Mouse (Mus musculus) kidney, postnatal 10 days (tissue): ENCODE measurements at regions not wholly inside any gene's neighbourhood (a gene's known extent, or its start where the extent isn't known, plus 50 kb on each side); places are given as distances from the start of the nearest gene placed in this dataset.

Source experiments
- DNase-seq: peaks from one replicate; pipeline ENCODE4 v3.0.0; 2021; ENCODE audit warnings: mixed read lengths

DNA sequence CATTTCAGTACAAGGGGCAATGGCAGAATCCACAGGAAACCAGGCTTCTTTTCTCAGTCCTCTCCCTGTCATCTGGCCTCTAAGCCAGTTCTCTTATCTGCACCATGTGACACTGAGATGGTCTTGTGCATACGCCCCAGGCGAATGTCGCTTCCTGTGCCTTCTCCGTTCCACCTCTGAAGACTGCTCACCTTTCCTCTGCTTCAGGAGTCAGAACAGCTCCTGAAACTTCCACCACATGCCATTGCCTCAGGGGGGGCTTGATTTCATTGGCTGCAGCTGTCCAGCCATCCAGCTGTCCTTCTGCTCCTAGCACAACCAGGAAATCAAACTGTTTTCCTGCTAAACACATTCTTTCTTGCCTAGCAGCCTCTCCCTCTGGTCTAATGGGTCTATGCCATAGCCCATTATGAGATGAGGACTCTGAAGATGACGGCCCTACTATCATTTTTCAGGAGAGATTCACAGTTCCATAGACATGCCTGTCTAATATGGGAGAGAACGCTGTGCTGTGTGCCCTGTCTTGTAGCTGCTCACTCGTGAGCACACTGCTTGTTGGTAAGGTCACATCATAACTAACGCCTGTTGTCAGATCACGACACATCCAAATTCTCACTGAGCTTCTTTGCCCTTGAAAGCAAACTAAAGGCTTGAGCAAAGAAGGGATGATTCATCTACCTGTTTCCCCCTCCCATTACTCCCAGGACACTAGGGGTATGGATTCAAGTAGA lies 129.9 kb upstream of the Fmo9 start:
- DNase-seq: no peak

- no peak for DNase-seq
These were observed 130.4 kb upstream of the Fmo9 start for GRCm38 (mm10) chr1:166812072-166812461.

DNA sequence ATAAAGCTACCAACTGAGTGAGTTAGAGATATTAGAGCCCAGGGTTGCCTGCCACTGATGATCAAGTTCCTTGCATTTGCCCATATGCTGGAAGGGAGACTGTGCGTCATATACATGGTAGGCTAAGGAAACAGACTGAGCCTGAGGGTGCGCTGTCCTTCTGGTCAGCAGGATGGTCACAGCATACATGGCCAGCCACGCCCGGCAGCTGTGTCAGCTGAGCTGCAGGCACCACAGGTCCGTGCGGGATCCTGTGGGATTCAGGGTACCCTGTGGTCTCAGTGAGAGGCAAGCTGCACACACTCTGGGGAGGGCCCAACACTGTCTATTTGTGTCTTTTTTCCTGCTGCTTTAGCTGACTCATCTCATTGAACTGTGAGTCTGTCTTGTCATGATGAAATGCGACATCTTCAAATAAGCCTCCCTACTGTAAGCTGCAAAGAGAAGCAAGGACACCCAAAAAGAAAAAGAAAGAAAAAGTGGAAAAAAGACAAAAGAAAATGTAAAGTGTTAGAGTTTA lies 131.3 kb upstream of the Fmo9 start:
- DNase-seq: no peak

DNA sequence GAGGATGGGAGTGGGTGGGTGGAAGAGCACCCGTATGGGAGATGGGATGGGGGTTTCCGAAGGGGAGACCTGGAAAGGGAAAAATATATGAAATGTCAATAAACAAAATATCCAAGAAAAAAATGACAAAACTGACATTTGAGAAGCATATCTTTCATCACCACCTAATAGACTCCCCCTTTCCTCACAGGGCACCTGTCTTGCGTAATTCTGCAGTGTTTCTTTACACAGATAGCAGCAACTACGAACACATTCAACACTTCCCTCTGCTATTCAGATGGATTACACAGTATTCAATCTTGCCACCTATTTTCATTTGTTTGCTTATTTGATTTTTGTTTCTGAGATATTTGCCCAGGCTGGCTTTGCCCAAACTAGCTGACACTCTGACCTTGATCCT lies 136.3 kb upstream of the Fmo9 start:
- no peak for DNase-seq

- DNase-seq: no peak
These were observed 137.0 kb upstream of the Fmo9 start for GRCm38 (mm10) chr1:166818682-166819081.

DNA sequence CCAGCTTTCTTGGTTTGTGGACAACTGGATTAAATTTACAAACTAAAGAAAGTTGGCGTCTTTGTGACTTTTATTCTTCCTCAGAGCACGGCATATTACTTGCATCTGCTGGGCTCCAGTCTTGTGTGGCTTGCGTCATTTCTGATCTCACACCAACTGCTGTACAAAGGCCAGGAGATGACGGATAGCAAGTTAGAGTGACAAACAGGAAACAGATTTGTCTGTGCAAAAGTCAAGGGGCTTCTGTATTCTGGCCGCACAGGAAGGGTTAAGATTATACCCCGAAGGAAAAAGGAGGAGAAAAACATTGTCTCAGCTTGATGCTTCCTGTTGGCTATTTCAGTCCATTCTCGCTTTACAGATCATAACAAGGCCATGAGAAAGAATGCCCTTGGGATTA lies 137.8 kb upstream of the Fmo9 start:
- DNase-seq: no peak

GRCm38 (mm10) chr1:166820050-166820449 lies 138.4 kb upstream of the Fmo9 start:
- no peak for DNase-seq

GRCm38 (mm10) chr1:166821146-166821545 lies 139.5 kb upstream of the Fmo9 start:
- DNase-seq: no peak

GRCm38 (mm10) chr1:166837299-166837698 lies 155.7 kb upstream of the Fmo9 start:
- DNase-seq: no peak

GRCm38 (mm10) chr1:166839833-166840232 lies 158.2 kb upstream of the Fmo9 start:
- no peak for DNase-seq

GRCm38 (mm10) chr1:166843397-166843877 lies 157.8 kb upstream of the Fam78b start:
- peak; percentile 48 for DNase-seq

DNA sequence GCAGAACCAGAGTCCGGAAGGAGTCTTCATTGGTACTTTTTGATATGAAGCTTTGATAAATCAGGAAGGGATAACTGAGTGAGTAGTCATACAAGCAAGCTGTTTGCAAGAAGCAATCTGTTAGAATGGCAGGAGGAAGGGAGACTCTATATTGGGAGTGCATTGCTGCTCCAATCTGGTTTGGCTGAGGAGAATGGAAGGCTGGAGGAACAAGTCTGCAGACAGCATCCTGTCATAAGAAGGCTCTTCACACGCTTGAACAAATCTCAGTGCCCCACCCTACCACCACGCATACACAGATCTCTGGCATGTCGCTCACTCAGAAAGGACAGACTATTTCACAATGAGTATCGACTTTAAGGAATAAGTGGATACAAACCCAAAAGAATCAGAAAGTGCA lies 154.7 kb upstream of the Fam78b start:
- DNase-seq: no peak

GRCm38 (mm10) chr1:166847233-166847632 lies 154.0 kb upstream of the Fam78b start:
- no peak for DNase-seq

- no peak for DNase-seq
These were observed 153.1 kb upstream of the Fam78b start for GRCm38 (mm10) chr1:166848015-166848535.

DNA sequence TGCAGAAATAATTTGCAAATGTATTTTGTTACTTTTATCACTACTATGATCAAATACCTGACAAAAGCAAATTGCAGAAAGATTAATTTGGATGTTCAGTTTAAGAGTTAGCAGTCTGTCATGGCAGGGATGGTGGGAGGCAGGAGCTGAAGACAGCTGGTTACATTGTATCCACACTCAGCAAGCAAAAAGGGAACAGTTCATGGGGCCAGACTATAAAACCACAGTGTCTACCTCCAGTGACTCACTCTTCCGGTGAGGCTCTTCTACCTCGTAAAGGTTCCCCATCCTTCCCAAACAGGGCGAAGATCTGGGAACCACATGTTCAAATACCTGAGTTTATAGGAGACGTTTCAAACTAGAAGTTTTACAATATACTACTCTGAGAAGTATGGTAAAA lies 145.2 kb upstream of the Fam78b start:
- DNase-seq: no peak

GRCm38 (mm10) chr1:166866256-166866655 lies 135.0 kb upstream of the Fam78b start:
- no peak for DNase-seq

- no peak for DNase-seq
These were observed 130.0 kb upstream of the Fam78b start for GRCm38 (mm10) chr1:166871258-166871657.

GRCm38 (mm10) chr1:166876452-166876851 lies 124.8 kb upstream of the Fam78b start:
- no peak for DNase-seq

DNA sequence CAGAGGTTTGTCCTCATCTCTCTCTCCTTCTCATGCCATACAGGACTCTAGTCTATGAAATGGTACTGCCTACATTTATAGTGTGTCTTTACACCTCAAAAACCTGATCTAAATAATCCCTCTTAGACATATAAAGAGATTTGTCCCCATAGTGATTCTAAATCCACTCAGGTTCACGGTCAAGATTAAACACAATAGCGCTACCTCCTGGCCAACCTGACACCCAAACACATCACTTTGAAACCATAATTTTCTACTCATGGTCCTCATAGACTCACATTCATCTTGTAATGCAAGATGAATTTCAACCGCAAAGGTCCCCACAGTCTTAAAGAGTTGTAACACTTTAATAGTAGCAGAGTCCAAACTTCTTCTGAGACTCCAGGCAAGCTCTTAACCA lies 118.0 kb upstream of the Fam78b start:
- no peak for DNase-seq

DNA sequence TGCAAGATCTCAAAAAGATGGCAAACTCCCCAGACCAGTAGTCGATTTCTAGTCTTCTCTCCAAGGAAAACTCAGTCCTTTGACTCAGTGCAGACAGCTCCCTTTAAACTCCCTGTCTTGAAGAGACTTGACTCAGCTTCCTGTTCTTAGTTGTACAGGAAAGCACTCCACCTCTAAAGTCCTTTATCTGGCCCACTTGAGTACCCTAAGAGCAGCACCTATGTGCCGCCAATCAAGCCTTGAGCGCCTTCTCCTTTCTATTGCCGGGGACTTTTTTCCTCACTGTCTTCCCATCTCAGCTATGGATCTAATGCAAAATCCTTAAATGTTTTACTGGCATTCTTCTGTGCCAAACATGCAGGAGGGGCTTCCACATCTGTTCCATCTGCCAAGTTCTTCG lies 105.3 kb upstream of the Fam78b start:
- DNase-seq: no peak

DNA sequence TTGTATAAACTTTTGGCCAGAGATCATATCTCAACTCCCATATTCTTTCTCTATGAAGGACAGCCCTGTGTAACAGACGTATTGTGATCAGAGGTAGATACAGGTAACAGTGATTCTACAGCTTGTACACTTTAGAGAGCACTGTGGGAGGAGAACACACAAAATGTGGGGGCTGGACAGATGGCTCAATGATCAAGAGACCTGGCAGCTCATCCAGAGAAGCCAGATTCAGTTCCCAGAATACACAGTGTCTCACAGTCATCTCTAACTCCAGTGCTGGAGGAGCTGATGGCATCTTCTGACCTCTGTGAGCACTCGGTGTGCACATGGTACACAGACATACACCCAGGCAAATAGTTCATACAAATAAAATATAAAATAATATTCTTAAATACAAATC lies 102.5 kb upstream of the Fam78b start:
- no peak for DNase-seq

GRCm38 (mm10) chr1:166899238-166899637 lies 102.0 kb upstream of the Fam78b start:
- no peak for DNase-seq

- no peak for DNase-seq
These were observed 101.2 kb upstream of the Fam78b start for GRCm38 (mm10) chr1:166900028-166900427.

DNA sequence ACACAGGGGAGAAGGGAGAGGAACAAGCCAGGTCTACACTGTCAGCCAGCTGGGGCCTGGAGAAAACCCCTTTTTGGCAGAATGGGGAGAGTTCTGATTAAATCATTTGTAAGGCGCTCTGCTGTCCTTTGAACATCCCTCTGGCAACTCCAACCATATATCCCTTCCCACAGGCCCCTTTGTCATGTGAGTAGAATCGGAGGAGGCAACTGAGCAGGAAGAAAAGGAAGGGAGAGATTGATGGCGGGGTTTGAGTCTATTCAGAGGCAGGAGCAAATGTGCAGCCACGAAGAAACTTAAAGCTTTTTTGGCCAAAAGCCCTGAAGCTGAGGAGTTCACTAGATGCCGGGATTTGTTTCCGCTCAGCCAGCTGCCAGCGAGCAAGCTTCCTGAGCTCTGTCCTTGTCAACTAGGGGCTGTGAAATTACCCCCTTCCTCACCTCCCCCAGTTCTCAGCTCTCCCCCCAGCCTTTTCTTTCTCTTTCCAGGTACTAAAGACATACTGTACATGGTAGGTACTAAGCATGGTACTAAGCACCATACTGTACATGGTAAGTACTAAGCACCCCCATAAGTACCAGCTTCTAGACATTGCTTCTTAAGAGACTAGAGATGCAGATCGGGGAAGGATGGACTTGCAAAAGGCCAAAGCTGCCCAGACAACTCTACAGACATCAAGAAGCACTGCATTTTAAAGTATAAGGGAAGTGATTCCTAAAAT lies 100.6 kb upstream of the Fam78b start:
- peak; percentile 57 for DNase-seq
